Mouse (Mus musculus) c-Kit-negative CD71-positive TER-119-positive erythroid progenitor cells, embryonic 14.5 days (primary cell): Measurements from ENCODE around the gene Gm43517.

Experiments used
- DNase-seq: peaks from one replicate; pipeline ENCODE4 v3.0.0-alpha.2; 2013; ENCODE audit warnings: low read depth, low spot score

Gm43517 gene

GRCm38 (mm10) chr12:49384876-49385630, at the start of gene Gm43517:
Gene Gm43517 (plus strand): TSS chr12:49385174.
- DNase-seq = no peak

- DNase-seq = no peak
These were observed 35.3 kb upstream of the Gm43517 start for GRCm38 (mm10) chr12:49349697-49350096.

DNA sequence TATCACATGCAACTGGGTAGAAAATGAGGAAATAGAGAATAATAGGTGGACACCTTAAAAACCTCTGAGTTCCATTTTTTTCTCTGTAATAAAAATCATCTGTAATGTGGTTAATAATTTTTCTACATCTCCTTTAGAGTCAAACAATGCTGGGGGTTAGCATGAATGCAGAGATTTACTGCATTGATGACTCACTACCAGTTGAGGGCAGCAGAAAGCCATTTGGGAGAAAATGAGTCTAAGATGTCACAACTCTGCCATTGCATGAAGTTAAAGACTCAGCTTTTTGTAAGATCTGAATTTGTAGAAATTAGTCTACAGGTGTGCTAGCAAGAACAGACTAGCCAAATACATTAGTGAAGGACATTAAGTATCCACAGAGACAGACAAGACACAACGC, 16.0 kb upstream of the Gm43517 start:
- no peak for DNase-seq

DNA sequence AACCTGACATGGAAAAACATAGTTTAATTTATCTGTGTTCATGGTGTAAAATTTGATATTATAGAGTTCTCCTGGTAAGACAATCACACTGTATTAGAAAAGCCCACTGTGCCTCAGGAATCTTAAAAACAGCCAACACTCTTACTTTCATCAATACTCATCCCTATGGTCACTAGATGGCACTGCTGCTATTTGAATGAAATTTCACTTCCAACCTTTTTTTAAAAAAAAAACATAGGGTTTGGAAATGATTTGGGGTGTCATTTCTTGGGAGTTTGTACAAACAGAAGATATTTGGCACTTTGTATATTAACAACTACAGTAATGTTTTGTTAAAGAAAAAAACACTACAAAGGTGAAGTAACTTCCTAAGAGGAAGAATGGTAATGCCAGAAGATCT, 12.8 kb upstream of the Gm43517 start:
- DNase-seq = no peak

GRCm38 (mm10) chr12:49373176-49373575, 11.8 kb upstream of the Gm43517 start:
- no peak for DNase-seq

DNA sequence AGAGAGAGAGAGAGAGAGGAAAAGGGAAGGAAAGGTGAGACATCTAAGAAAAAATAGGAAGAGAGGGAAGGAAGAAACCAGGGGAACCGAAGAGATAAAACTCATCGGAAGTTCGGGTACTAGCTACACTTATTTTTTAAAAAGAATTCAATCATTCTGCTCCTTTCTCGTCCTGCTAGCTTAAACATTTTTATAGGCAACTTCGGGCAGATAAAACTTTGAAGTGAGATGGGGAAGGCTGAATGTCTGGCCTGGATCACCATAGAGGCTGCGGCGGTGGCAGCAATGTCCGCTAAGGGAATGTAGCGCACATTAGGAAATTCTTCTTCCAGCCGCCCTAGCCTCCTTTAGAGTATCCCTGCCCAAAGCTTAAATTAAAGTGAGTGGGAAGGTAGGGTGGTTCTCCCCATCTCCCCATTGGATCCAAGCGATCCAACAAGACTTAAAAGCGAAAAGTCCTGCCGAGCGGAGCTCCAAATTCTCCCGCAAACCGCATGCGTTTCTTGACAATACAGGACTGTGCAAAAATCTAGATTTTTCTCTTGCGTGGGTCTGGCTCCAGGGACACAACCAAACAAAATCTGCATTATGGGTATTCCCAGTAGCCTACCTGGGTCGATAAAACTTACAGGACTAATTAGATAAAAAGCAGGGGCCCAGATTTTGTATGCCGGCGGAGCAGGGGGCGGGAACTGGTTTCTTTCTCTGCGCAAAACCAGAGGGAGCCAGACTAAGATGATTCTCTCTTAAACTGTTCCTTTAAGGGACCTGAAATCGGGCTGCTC, 11.0 kb upstream of the Gm43517 start:
- no peak for DNase-seq

DNA sequence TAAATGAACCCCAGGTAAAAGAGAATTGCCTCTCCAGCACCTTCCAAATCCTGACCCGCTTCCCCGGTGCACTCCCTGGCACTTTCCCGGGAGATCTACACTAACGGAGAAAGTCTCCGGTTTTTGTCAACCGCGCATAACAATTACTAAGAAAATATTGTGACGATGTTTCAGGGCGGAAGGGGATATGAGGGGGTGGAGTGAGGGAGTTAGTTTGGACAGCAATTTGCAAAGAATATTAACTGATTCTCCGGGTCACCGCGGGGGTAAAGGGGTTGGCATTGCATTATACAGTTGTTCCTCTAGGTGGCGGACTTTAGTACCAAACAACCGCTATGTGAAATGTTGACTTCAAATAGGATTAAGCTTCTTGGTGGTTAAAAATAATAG, 10.4 kb upstream of the Gm43517 start:
- no peak for DNase-seq

DNA sequence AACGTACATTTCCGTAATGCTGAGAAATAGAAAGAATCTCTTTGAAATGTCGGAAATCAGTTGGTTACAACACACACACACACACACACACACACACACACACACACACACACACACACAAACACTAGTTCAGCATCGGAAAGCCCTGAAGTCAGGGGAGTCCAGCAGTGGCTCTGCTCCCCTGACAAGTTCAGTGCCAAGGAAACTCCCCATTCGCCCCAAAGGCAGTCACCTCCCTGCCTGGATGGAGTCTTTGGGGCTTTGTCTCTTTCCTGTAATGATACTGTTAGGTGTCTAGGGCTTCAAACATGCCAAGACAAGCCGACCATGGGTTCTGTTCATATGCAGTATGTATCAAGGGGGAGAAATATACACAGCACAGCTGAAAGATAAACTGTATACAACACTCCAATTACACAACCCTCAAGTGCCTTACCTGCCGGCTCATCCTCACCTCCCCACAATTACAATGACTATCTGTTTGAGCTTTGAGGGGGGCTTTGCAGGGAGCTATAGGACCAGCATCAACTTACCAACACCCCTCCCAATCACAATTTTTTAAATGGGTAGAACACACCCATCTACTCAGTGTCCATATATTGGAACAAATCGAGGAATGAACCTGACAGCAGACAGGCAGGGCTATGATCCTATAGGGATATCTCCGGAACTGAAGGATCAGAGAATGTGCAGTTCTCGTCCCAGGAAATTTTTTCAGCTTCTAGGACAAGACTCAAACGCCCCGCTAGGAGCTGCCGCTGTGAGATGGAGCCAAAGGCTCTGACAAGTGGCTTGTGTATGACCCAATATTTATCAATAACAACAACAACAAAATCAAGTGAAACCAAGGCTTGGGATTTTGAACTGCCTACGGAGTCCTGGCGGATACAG, 9.3 kb upstream of the Gm43517 start:
- no peak for DNase-seq

DNA sequence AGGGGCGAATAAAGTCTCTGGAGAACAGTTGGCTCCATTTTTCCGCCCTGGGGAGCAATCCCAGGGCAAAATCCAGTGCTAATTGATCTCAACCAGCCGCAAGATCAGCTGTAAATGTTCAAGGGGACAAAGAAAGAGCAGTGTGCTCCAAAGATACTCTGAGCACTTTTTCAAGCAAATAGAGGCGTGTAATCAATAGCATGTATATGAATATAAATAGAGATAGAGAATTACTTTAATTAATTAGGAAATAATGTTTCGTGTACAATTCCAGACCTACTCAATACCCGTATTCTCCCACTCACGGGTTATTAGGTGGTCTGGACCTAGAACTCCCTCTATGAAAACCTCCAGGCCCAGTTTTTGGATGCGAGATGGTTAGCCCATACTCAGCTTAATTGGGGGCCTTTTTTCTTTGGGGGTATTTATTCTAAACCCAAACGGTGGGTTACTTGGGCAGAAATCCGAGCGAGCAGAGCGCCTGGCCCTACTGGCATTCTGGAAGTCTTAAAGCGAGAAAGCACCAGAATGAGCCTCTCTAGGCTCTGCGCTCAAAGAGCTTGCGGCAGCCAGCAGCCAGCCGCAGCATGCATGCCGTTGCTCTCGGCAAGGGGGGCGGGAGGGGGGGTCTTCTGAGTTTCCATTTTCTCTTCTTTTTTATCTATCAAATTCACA, 8.5 kb upstream of the Gm43517 start:
- no peak for DNase-seq

- no peak for DNase-seq
These were observed 7.5 kb upstream of the Gm43517 start for GRCm38 (mm10) chr12:49377281-49377970.

DNA sequence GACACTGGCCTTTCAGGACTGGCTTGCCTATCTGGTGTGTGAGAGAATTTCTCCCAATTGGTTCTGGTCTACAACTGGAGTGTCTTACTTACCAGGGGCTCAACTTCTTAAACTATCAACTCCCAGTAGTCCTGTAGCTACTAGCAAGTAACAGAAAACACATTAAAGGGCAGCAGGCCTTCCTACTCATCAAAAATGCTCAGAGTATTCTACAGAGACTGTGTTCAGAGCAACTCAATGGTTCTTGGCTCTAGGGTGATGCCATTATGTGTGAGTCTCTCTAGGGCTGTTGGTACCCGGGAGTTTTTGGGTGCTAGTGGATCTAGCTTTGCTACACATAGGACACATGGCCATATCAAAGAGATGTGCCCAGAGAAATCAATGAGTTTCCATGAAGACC, 6.1 kb upstream of the Gm43517 start:
- DNase-seq = no peak

DNA sequence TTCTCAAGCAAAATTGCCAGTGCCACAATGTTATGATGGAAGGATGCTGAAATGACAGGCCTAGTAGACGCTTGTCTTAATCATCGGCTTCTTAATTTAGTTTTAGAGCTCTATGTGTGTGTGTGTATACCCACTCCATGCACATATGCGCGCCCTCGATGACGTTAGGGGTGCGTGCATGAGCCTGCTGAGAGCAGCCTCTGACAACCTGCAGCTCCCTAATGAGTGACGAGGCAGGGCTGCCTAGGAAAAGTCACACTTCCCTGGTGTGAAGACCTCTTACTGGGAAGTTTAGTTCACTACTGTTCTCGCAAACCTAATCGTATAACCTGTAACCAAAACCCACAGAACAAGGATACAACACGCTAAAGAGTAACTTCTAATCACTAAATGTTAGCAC, 5.5 kb upstream of the Gm43517 start:
- DNase-seq = no peak

DNA sequence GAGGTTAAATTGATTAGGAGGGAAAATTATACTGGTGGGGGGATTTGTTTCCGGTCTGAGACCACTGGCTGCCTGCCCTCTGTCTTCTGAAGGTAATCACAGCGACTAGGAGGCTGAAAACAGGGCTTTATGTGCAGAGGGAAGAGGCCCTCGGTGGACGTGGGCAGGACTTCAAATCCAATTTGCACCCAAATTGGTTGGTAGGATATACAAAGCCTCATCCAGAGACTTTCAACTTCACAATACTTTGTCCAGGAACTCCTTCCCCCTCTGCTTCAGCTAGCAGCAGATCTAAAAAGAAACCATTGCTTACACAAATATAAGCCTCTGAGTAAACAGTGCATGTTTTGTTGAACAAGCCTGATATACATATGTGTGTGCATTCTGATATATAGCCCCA, 4.5 kb upstream of the Gm43517 start:
- DNase-seq = no peak

- no peak for DNase-seq
These were observed 3.9 kb upstream of the Gm43517 start for GRCm38 (mm10) chr12:49381031-49381525.

- DNase-seq = no peak
These were observed 3.1 kb upstream of the Gm43517 start for GRCm38 (mm10) chr12:49381721-49382365.

GRCm38 (mm10) chr12:49382565-49383520, 2.1 kb upstream of the Gm43517 start, which contains the start of gene Foxg1:
Gene Foxg1 (plus strand): TSS chr12:49382660.
- no peak for DNase-seq

DNA sequence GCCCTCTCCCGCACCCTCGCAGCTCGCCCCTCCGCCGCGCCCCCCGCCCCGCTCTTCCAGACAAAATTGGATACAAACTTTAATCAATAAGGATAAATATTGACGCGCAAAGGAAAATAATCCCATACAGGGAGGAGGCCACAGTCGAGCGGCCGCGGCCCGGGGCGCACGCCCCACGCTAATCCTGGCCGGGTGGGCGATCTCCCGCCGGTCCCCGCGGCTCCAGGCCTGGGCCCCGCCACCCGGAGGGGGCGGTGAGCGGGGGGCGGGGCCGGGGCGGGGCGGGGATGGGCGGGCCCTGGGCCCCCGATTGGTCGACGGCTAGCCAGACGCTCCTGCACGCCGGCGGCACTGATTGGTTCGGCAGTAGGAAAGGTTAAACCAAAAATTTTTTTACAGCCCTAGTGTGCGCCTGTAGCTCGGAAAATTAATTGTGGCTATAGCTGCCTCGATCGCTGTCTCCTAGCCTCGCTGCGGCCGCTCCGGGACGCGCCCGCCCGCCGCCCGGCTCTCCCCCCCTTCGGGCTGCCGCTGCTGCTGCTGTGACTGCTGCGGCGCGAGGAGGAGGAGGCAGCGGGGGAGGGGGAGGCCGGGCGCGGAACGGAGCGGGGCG, 1.3 kb upstream of the Gm43517 start:
- DNase-seq = no peak

DNA sequence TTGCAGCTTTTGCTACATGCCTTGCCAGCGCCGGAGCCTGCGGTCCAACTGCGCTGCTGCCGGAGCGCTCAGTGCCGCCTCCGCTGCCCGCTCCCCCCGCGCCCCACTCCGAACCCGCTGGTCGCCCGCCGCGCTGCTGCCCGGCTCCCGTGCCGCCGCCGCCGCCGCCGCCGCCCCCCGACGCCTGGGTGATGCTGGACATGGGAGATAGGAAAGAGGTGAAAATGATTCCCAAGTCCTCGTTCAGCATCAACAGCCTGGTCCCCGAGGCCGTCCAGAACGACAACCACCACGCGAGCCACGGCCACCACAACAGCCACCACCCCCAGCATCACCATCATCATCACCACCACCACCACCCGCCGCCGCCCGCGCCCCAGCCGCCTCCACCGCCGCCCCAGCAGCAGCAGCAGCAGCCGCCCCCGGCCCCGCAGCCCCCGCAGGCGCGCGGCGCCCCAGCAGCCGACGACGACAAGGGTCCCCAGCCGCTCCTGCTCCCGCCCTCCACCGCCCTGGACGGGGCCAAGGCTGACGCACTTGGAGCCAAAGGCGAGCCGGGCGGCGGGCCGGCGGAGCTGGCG, 589 bp upstream of the Gm43517 start:
- no peak for DNase-seq
